Mouse (Mus musculus) midbrain, embryonic 12.5 days (tissue): ENCODE measurements around the gene Man1c1. TPM values are rescaled to one million over a fixed set of nuclear protein-coding genes. Genes with fewer than 3 reads are reported as not detected.

Experiments
- ATAC-seq: fragments of 200-750 bp; cut with Nextera tagmentation; 2 replicates; pipeline ENCODE4 v1.8.0; 2017; ENCODE audit warnings: low read depth, moderate TSS enrichment, moderate library complexity; ENCODE audit not compliant: low FRiP score
- H3K27ac ChIP-seq: fragments of 300-500 bp; sonication (generic); replicated peaks from 2 replicates; pipeline ENCODE4 v1.5.1; 2016; ENCODE audit warnings: mild to moderate bottlenecking
- H3K27me3 ChIP-seq: fragments of 300-500 bp; sonication (generic); 2 replicates; pipeline ENCODE4 v1.6.1; 2016; ENCODE audit warnings: mild to moderate bottlenecking
- H3K36me3 ChIP-seq: fragments of 300-500 bp; sonication (generic); 2 replicates; pipeline ENCODE4 v1.6.1; 2016
- H3K4me1 ChIP-seq: fragments of 300-500 bp; sonication (generic); 2 replicates; pipeline ENCODE4 v1.6.1; 2016
- H3K4me2 ChIP-seq: fragments of 300-500 bp; sonication (generic); replicated peaks from 2 replicates; pipeline ENCODE4 v1.6.1; 2016; ENCODE audit warnings: mild to moderate bottlenecking, moderate library complexity
- H3K4me3 ChIP-seq: fragments of 300-500 bp; sonication (generic); 2 replicates; pipeline ENCODE4 v1.5.1; 2016; ENCODE audit warnings: mild to moderate bottlenecking
- H3K9ac ChIP-seq: fragments of 300-500 bp; sonication (generic); replicated peaks from 2 replicates; pipeline ENCODE4 v1.6.1; 2016; ENCODE audit warnings: mild to moderate bottlenecking, moderate library complexity
- H3K9me3 ChIP-seq: fragments of 300-500 bp; sonication (generic); 2 replicates; pipeline ENCODE4 v1.6.1; 2016; ENCODE audit warnings: mild to moderate bottlenecking
- WGBS: fragments of 180-500 bp; shearing (Covaris S2); methylation state at CpG from one replicate; pipeline ENCODE4 v1.1.7; 2016; 5-methylcytosine and 5-hydroxymethylcytosine counted together
- polyA plus RNA-seq: library from polyadenylated mRNA; unstranded; fragments of >200 nt; fragmentation: Nextera tagmentation; extraction: Ambion mirVana; gene quantifications from 2 replicates; pipeline ENCODE4 v1.2.1, GENCODE M21; 2016

The Man1c1 gene
- polyA plus RNA-seq, 1 experiment from 2014 or later: 5.4 TPM

DNA sequence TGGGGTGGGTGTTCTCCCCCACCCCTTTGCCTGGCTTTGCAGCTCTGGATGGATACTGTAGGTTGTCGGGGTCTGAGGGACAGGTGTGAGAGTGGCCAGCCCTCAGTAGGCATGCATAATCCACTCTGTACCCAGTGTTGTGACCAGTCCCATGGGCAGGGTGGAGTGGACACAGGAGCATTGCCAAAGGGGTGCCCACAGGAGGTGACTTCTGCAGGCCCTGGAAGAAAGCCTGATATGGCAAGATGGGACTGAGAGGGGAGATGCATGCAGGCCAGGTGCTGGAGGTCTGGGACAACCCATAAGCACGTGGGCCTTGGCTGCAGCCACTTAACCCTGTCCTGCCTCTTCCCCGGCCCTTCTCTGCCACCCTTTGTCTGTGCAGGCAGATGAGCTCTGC is 16.3 kb upstream of the Man1c1 start:
- H3K27ac ChIP-seq: no peak overlapping the region
- peaks cover 4% of the 10 kb centered on the region; the same call in 1 of the 2 replicates for H3K27me3 ChIP-seq
- no peak for ATAC-seq
- H3K4me3 ChIP-seq: no peak overlapping the region
- H3K4me2 ChIP-seq: no peak overlapping the region
- WGBS: 81% methylated on average over 3 of the region's 3 CpGs
- H3K9ac ChIP-seq: no peak overlapping the region
- H3K36me3 ChIP-seq: no peaks in the 10 kb centered on the region
- H3K4me1 ChIP-seq: no peaks in the 10 kb centered on the region
- H3K9me3 ChIP-seq: no peaks in the 10 kb centered on the region

DNA sequence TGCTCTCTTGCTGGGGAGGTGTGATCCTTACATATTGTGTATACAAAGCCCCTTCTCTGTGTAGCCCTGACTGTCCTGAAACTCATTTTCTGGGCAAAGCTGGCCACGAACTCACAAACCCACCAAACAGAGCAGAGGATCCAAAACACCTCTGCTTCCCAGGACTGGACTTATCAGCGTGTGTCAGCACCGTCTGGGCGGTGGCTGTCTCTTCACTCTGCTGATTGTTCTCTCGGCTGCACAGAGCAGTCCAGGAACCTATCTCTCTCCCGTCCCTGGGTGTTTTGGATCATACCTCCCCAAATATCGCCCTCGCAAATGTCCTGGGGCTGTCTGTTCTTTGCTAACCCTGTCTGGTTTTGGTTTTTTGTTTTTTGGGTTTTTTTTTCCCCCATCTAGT is 15.4 kb upstream of the Man1c1 start:
- H3K9me3 ChIP-seq: no peaks in the 10 kb centered on the region
- no peak overlapping the region for H3K27ac ChIP-seq
- WGBS: 80% methylated on average over 8 of the region's 8 CpGs
- H3K4me3 ChIP-seq: no peak overlapping the region
- H3K36me3 ChIP-seq: no peaks in the 10 kb centered on the region
- H3K9ac ChIP-seq: no peak overlapping the region
- 0 out of 2 replicates have a peak, but pooled peaks cover 4% of the 10 kb centered on the region for H3K27me3 ChIP-seq
- no peak overlapping the region for H3K4me2 ChIP-seq
- H3K4me1 ChIP-seq: no peaks in the 10 kb centered on the region
- ATAC-seq: no peak

DNA sequence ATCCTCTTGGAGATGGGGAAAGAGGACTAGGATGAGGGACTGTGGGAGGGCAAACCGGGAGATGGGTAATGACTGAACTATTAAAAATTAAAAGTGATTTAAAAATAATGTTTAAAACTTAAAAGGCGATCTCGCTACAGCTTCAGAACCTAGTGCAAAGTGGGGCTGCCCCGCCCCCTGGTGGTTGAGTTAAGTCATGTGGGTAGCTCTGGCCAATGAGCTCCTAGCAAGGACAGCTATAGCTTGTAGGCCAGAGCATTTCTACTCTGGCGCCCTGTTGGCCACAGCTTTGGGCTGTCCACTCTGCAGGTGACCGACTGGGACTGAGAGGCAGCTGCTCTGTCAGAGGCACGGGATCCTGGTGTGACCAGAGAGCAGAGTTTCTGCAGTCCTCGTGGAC is 9.8 kb upstream of the Man1c1 start:
- no peak overlapping the region for H3K9ac ChIP-seq
- WGBS: 8% methylated on average over 8 of the region's 8 CpGs
- H3K36me3 ChIP-seq: no peaks in the 10 kb centered on the region
- H3K27me3 ChIP-seq: no peaks in the 10 kb centered on the region
- no peak overlapping the region for H3K27ac ChIP-seq
- peak; percentile 78; the same call in 1 of the 2 replicates for ATAC-seq
- no peaks in the 10 kb centered on the region for H3K9me3 ChIP-seq
- H3K4me2 ChIP-seq: peak overlapping the region; percentile 22; the same call in 1 of the 2 replicates
- H3K4me3 ChIP-seq: no peak overlapping the region
- H3K4me1 ChIP-seq: peaks cover 5% of the 10 kb centered on the region

GRCm38 (mm10) chr4:134705311-134705710 is 1.2 kb upstream of the Man1c1 start:
- peak overlapping the region; percentile 59; the same call in 1 of the 2 replicates for H3K4me3 ChIP-seq
- 74% methylated on average over 5 of the region's 5 CpGs for WGBS
- H3K9ac ChIP-seq: peak overlapping the region; percentile 65; the same call in 1 of the 2 replicates
- H3K27ac ChIP-seq: no peak overlapping the region
- peaks cover 47% of the 10 kb centered on the region for H3K27me3 ChIP-seq
- H3K4me2 ChIP-seq: peak overlapping the region; percentile 99
- H3K9me3 ChIP-seq: no peaks in the 10 kb centered on the region
- peaks cover 26% of the 10 kb centered on the region for H3K4me1 ChIP-seq
- no peaks in the 10 kb centered on the region for H3K36me3 ChIP-seq
- no peak for ATAC-seq

DNA sequence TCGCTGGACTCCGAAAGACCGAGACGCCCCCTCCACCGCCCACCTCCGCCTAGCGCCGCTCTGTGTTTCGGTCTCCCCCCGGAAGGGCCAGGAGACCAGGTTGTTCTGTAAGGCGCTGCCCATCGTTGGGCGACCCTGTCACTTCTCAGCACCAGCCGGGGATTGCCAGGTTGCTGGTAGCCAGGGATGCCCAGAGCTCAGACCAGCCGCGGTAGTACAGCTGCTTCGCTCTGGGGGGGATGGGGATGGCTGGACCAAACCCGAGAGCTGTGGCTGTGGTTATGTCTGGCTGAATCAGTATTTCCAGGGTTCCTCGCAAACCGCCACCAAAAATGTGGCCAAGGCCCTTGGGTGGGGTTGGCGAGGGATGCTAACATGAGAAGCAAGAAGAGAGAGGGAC is 500 bp upstream of the Man1c1 start:
- 1% methylated on average over 21 of the region's 21 CpGs for WGBS
- Histone ChIP-seq H3K4me2 (peak overlapping the region; percentile 99), H3K4me3 (peak overlapping the region; percentile 59), H3K9me3 (no peaks in the 10 kb centered on the region), H3K36me3 (no peaks in the 10 kb centered on the region), H3K27ac (peak overlapping the region; percentile 71), H3K4me1 (peaks cover 26% of the 10 kb centered on the region), H3K27me3 (peaks cover 47% of the 10 kb centered on the region), H3K9ac (peak overlapping the region; percentile 65)
- ATAC-seq: no peak

DNA sequence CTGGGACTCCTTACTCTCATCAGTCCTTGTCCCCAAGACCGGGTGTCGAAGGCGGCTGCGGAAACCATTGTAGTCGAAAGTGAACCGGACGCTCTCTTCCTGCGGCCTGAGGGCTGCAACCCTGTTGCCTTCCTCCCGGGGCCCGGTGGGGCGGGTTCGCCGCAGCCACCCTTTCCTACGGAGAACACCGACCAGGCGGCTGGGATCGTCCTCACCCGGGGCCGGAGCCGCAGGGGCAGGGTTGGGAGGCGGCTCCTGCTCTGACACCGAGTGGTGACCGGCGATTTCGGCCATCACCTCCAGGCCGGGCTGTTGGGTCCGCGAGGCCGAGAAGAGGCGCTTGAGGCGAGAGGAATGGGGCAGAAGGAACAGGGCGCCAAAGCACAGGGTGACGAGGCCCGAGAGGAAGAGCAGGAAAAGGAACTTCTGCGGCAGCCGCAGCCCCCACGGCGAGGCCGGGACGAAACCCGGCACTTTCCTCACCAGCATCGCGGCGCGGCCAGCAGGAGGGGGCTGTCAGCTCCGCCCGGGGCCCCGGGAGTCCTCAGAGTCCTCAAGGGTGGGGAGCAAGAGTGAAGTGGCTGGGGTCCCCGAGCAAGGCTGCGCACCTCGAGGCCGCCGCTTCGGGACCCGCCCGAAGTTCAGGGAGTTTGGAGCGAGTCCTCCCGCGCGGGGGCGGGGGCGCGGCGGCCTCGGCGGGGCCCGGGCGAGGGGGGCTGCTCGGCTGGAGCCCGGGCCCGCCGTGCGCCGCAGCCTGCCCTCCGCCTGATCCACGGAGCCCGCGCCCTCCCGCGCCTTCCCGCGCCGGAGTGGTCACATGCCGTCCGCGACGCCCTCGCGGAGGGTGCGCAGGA is 882 bp downstream of the Man1c1 start:
- Histone ChIP-seq H3K27me3 (peaks cover 47% of the 10 kb centered on the region), H3K4me2 (peak overlapping the region; percentile 99), H3K27ac (0 out of 2 replicates have a peak overlapping the region, but pooled peaks have one; percentile 52), H3K36me3 (no peaks in the 10 kb centered on the region), H3K4me3 (peak overlapping the region; percentile 59), H3K9me3 (no peaks in the 10 kb centered on the region), H3K4me1 (peaks cover 26% of the 10 kb centered on the region), H3K9ac (peak overlapping the region; percentile 67)
- under 1% methylated on average over 72 of the region's 90 CpGs for WGBS
- ATAC-seq: peak; percentile 21

GRCm38 (mm10) chr4:134701934-134702333 is 2.2 kb downstream of the Man1c1 start:
- WGBS: 39% methylated on average over 6 of the region's 6 CpGs
- H3K4me3 ChIP-seq: peak overlapping the region; percentile 59
- no peaks in the 10 kb centered on the region for H3K36me3 ChIP-seq
- peaks cover 26% of the 10 kb centered on the region for H3K4me1 ChIP-seq
- ATAC-seq: no peak
- H3K4me2 ChIP-seq: peak overlapping the region; percentile 99
- H3K9ac ChIP-seq: no peak overlapping the region; the same call in 1 of the 2 replicates
- H3K27me3 ChIP-seq: peaks cover 47% of the 10 kb centered on the region
- no peak overlapping the region for H3K27ac ChIP-seq
- H3K9me3 ChIP-seq: no peaks in the 10 kb centered on the region

DNA sequence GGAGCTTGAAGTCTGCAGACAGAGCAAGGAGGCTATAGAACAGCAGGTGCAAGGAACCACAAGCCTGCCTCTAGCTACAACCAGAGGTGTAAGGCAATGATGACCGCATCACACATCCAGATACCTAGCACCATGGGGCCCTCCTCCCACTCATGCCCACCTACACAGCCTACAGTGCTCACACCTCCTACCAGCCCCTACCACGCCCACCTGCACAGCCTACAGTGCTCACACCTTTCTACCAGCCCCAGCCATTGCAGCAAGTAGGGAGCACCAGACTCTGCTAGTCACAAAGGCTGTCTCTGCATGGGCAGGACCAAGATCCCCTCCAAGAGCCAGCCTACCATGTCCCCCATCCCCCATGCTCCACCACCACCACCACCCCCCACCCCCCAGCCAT is 3.2 kb downstream of the Man1c1 start:
- 0 out of 2 replicates have a peak overlapping the region, but pooled peaks have one; percentile 3 for H3K4me2 ChIP-seq
- peaks cover 26% of the 10 kb centered on the region for H3K4me1 ChIP-seq
- H3K27ac ChIP-seq: no peak overlapping the region
- H3K36me3 ChIP-seq: no peaks in the 10 kb centered on the region
- no peak overlapping the region for H3K9ac ChIP-seq
- no peak overlapping the region for H3K4me3 ChIP-seq
- H3K27me3 ChIP-seq: peaks cover 39% of the 10 kb centered on the region
- H3K9me3 ChIP-seq: no peaks in the 10 kb centered on the region
- WGBS: 86% methylated on average over 2 of the region's 2 CpGs
- no peak for ATAC-seq

- H3K9ac ChIP-seq: no peak overlapping the region
- H3K27ac ChIP-seq: no peak overlapping the region
- no peak for ATAC-seq
- H3K36me3 ChIP-seq: no peaks in the 10 kb centered on the region
- H3K27me3 ChIP-seq: no peaks in the 10 kb centered on the region
- H3K4me3 ChIP-seq: no peak overlapping the region
- peaks cover 4% of the 10 kb centered on the region; the same call in 1 of the 2 replicates for H3K9me3 ChIP-seq
- no peaks in the 10 kb centered on the region for H3K4me1 ChIP-seq
- H3K4me2 ChIP-seq: no peak overlapping the region
- WGBS: 80% methylated on average over 9 of the region's 9 CpGs
These were observed 10.7 kb downstream of the Man1c1 start for GRCm38 (mm10) chr4:134693202-134693940.

- 90% methylated on average over 1 of the region's 1 CpGs for WGBS
- H3K27ac ChIP-seq: no peak overlapping the region
- no peak overlapping the region for H3K9ac ChIP-seq
- no peak overlapping the region for H3K4me3 ChIP-seq
- no peak overlapping the region for H3K4me2 ChIP-seq
- H3K27me3 ChIP-seq: no peaks in the 10 kb centered on the region
- ATAC-seq: no peak
- no peaks in the 10 kb centered on the region for H3K36me3 ChIP-seq
- H3K9me3 ChIP-seq: peaks cover 4% of the 10 kb centered on the region; the same call in 1 of the 2 replicates
- no peaks in the 10 kb centered on the region for H3K4me1 ChIP-seq
These were observed 11.7 kb downstream of the Man1c1 start for GRCm38 (mm10) chr4:134692388-134692787.

- H3K4me3 ChIP-seq: no peak overlapping the region
- no peaks in the 10 kb centered on the region for H3K27me3 ChIP-seq
- H3K4me2 ChIP-seq: no peak overlapping the region
- H3K9me3 ChIP-seq: 0 out of 2 replicates have a peak, but pooled peaks cover 5% of the 10 kb centered on the region
- H3K27ac ChIP-seq: no peak overlapping the region
- 86% methylated on average over 13 of the region's 13 CpGs for WGBS
- H3K36me3 ChIP-seq: no peaks in the 10 kb centered on the region
- ATAC-seq: no peak
- H3K4me1 ChIP-seq: peaks cover 2% of the 10 kb centered on the region; the same call in 1 of the 2 replicates
- no peak overlapping the region for H3K9ac ChIP-seq
These were observed 17.9 kb downstream of the Man1c1 start for GRCm38 (mm10) chr4:134686022-134686661.
